Mouse (Mus musculus): ENCODE data around the gene Lin7c. TPM values are rescaled to one million over a fixed set of nuclear protein-coding genes. Genes with fewer than 3 reads are reported as not detected.
A peak's percentile ranks its signal among the peaks of the same experiment; 100 is the strongest.

Gene Lin7c
- polyA plus RNA-seq, 1 experiment from 2014 or later = 80.7 TPM

GRCm38 (mm10) chr2:109929256-109929655 lies 38.6 kb downstream of the Lin7c start:
- no peak overlapping the region for H3K4me3 ChIP-seq (ENCODE audit: low read length)
- peaks cover 6% of the 10 kb centered on the region; the same call in 1 of the 2 replicates for H3K36me3 ChIP-seq (ENCODE audit: control insufficient read depth, insufficient read depth, low read length)
- ATAC-seq (ENCODE audit: low FRiP score, low TSS enrichment) = no peak
- H3K4me1 ChIP-seq (ENCODE audit: control insufficient read depth, insufficient read depth, low read length) = peaks cover 23% of the 10 kb centered on the region
- H3K9me3 ChIP-seq (ENCODE audit: control insufficient read depth, low read length) = no peaks in the 10 kb centered on the region
- WGBS = 78% methylated on average over 3 of the region's 3 CpGs
- H3K4me2 ChIP-seq (replicated peaks; ENCODE audit: low read depth, low read length) = no peak overlapping the region
- no peak overlapping the region for H3K9ac ChIP-seq (ENCODE audit: low read depth, low read length)
- H3K27ac ChIP-seq (ENCODE audit: low read depth, low read length) = no peak overlapping the region
- no peaks in the 10 kb centered on the region for H3K27me3 ChIP-seq (ENCODE audit: control insufficient read depth, insufficient read depth, low read length)

GRCm38 (mm10) chr2:109930366-109930765 lies 39.7 kb downstream of the Lin7c start:
- H3K4me1 ChIP-seq (ENCODE audit: control insufficient read depth, insufficient read depth, low read length) = peaks cover 26% of the 10 kb centered on the region
- H3K27me3 ChIP-seq (ENCODE audit: control insufficient read depth, insufficient read depth, low read length) = no peaks in the 10 kb centered on the region
- ATAC-seq (ENCODE audit: low FRiP score, low TSS enrichment) = no peak
- no peak overlapping the region for H3K4me2 ChIP-seq (replicated peaks; ENCODE audit: low read depth, low read length)
- no peak overlapping the region for H3K4me3 ChIP-seq (ENCODE audit: low read length)
- 94% methylated on average over 5 of the region's 5 CpGs for WGBS
- no peaks in the 10 kb centered on the region for H3K9me3 ChIP-seq (ENCODE audit: control insufficient read depth, low read length)
- no peak overlapping the region for H3K9ac ChIP-seq (ENCODE audit: low read depth, low read length)
- no peak overlapping the region for H3K27ac ChIP-seq (ENCODE audit: low read depth, low read length)
- H3K36me3 ChIP-seq (ENCODE audit: control insufficient read depth, insufficient read depth, low read length) = peaks cover 6% of the 10 kb centered on the region; the same call in 1 of the 2 replicates

GRCm38 (mm10) chr2:109930771-109931170 lies 40.1 kb downstream of the Lin7c start:
- WGBS = 93% methylated on average over 4 of the region's 4 CpGs
- ATAC-seq (ENCODE audit: low FRiP score, low TSS enrichment) = no peak
- Histone ChIP-seq H3K36me3 (ENCODE audit: control insufficient read depth, insufficient read depth, low read length) (peaks cover 3% of the 10 kb centered on the region; the same call in 1 of the 2 replicates), H3K4me1 (ENCODE audit: control insufficient read depth, insufficient read depth, low read length) (peaks cover 26% of the 10 kb centered on the region), H3K27me3 (ENCODE audit: control insufficient read depth, insufficient read depth, low read length) (no peaks in the 10 kb centered on the region), H3K4me3 (ENCODE audit: low read length) (no peak overlapping the region), H3K4me2 (replicated peaks; ENCODE audit: low read depth, low read length) (no peak overlapping the region), H3K9ac (ENCODE audit: low read depth, low read length) (no peak overlapping the region), H3K9me3 (ENCODE audit: control insufficient read depth, low read length) (no peaks in the 10 kb centered on the region), H3K27ac (ENCODE audit: low read depth, low read length) (no peak overlapping the region)

GRCm38 (mm10) chr2:109931978-109932780 lies 41.5 kb downstream of the Lin7c start:
- Histone ChIP-seq H3K4me2 (replicated peaks; ENCODE audit: low read depth, low read length) (peak overlapping the region; percentile 34), H3K27me3 (ENCODE audit: control insufficient read depth, insufficient read depth, low read length) (no peaks in the 10 kb centered on the region), H3K4me1 (ENCODE audit: control insufficient read depth, insufficient read depth, low read length) (peaks cover 34% of the 10 kb centered on the region), H3K9me3 (ENCODE audit: control insufficient read depth, low read length) (no peaks in the 10 kb centered on the region), H3K9ac (ENCODE audit: low read depth, low read length) (no peak overlapping the region; the same call in 1 of the 2 replicates), H3K27ac (ENCODE audit: low read depth, low read length) (peak overlapping the region; percentile 77), H3K4me3 (ENCODE audit: low read length) (peak overlapping the region; percentile 14), H3K36me3 (ENCODE audit: control insufficient read depth, insufficient read depth, low read length) (no peaks in the 10 kb centered on the region; the same call in 1 of the 2 replicates)
- peak; percentile 40; the same call in 1 of the 2 replicates for ATAC-seq (ENCODE audit: low FRiP score, low TSS enrichment)
- 9% methylated on average over 13 of the region's 13 CpGs for WGBS

GRCm38 (mm10) chr2:109933151-109933550 lies 42.5 kb downstream of the Lin7c start:
- 51% methylated on average over 3 of the region's 3 CpGs for WGBS
- no peak overlapping the region for H3K4me3 ChIP-seq (ENCODE audit: low read length)
- no peak for ATAC-seq (ENCODE audit: low FRiP score, low TSS enrichment)
- H3K4me2 ChIP-seq (replicated peaks; ENCODE audit: low read depth, low read length) = no peak overlapping the region
- H3K9ac ChIP-seq (ENCODE audit: low read depth, low read length) = no peak overlapping the region
- no peaks in the 10 kb centered on the region for H3K9me3 ChIP-seq (ENCODE audit: control insufficient read depth, low read length)
- H3K4me1 ChIP-seq (ENCODE audit: control insufficient read depth, insufficient read depth, low read length) = peaks cover 34% of the 10 kb centered on the region
- no peaks in the 10 kb centered on the region for H3K27me3 ChIP-seq (ENCODE audit: control insufficient read depth, insufficient read depth, low read length)
- no peaks in the 10 kb centered on the region; the same call in 1 of the 2 replicates for H3K36me3 ChIP-seq (ENCODE audit: control insufficient read depth, insufficient read depth, low read length)
- peak overlapping the region; percentile 49; the same call in 1 of the 2 replicates for H3K27ac ChIP-seq (ENCODE audit: low read depth, low read length)

- Histone ChIP-seq H3K4me1 (ENCODE audit: control insufficient read depth, insufficient read depth, low read length) (peaks cover 34% of the 10 kb centered on the region), H3K36me3 (ENCODE audit: control insufficient read depth, insufficient read depth, low read length) (no peaks in the 10 kb centered on the region; the same call in 1 of the 2 replicates), H3K9ac (ENCODE audit: low read depth, low read length) (no peak overlapping the region), H3K4me2 (replicated peaks; ENCODE audit: low read depth, low read length) (no peak overlapping the region), H3K27me3 (ENCODE audit: control insufficient read depth, insufficient read depth, low read length) (no peaks in the 10 kb centered on the region), H3K27ac (ENCODE audit: low read depth, low read length) (no peak overlapping the region), H3K4me3 (ENCODE audit: low read length) (no peak overlapping the region), H3K9me3 (ENCODE audit: control insufficient read depth, low read length) (no peaks in the 10 kb centered on the region)
- WGBS = 70% methylated on average over 4 of the region's 4 CpGs
- ATAC-seq (ENCODE audit: low FRiP score, low TSS enrichment) = no peak
Measured at GRCm38 (mm10) chr2:109934086-109934485, 43.4 kb downstream of the Lin7c start.

GRCm38 (mm10) chr2:109935194-109935593 lies 44.5 kb downstream of the Lin7c start:
- no peaks in the 10 kb centered on the region; the same call in 1 of the 2 replicates for H3K36me3 ChIP-seq (ENCODE audit: control insufficient read depth, insufficient read depth, low read length)
- no peak overlapping the region for H3K4me3 ChIP-seq (ENCODE audit: low read length)
- H3K4me1 ChIP-seq (ENCODE audit: control insufficient read depth, insufficient read depth, low read length) = peaks cover 32% of the 10 kb centered on the region
- no peak overlapping the region for H3K27ac ChIP-seq (ENCODE audit: low read depth, low read length)
- H3K27me3 ChIP-seq (ENCODE audit: control insufficient read depth, insufficient read depth, low read length) = no peaks in the 10 kb centered on the region
- no peak for ATAC-seq (ENCODE audit: low FRiP score, low TSS enrichment)
- no peak overlapping the region for H3K9ac ChIP-seq (ENCODE audit: low read depth, low read length)
- WGBS = 91% methylated on average over 3 of the region's 3 CpGs
- no peaks in the 10 kb centered on the region for H3K9me3 ChIP-seq (ENCODE audit: control insufficient read depth, low read length)
- no peak overlapping the region for H3K4me2 ChIP-seq (replicated peaks; ENCODE audit: low read depth, low read length)

- peaks cover 32% of the 10 kb centered on the region for H3K4me1 ChIP-seq (ENCODE audit: control insufficient read depth, insufficient read depth, low read length)
- no peaks in the 10 kb centered on the region; the same call in 1 of the 2 replicates for H3K36me3 ChIP-seq (ENCODE audit: control insufficient read depth, insufficient read depth, low read length)
- H3K27me3 ChIP-seq (ENCODE audit: control insufficient read depth, insufficient read depth, low read length) = no peaks in the 10 kb centered on the region
- H3K9me3 ChIP-seq (ENCODE audit: control insufficient read depth, low read length) = no peaks in the 10 kb centered on the region
- WGBS = 60% methylated on average over 11 of the region's 11 CpGs
- no peak overlapping the region for H3K4me2 ChIP-seq (replicated peaks; ENCODE audit: low read depth, low read length)
- ATAC-seq (ENCODE audit: low FRiP score, low TSS enrichment) = no peak
- no peak overlapping the region for H3K27ac ChIP-seq (ENCODE audit: low read depth, low read length)
- H3K4me3 ChIP-seq (ENCODE audit: low read length) = no peak overlapping the region
- H3K9ac ChIP-seq (ENCODE audit: low read depth, low read length) = no peak overlapping the region
Measured at GRCm38 (mm10) chr2:109935754-109936409, 45.2 kb downstream of the Lin7c start.

GRCm38 (mm10) chr2:109936410-109936755 lies 45.7 kb downstream of the Lin7c start:
- no peak overlapping the region for H3K4me2 ChIP-seq (replicated peaks; ENCODE audit: low read depth, low read length)
- WGBS = 30% methylated on average over 2 of the region's 2 CpGs
- no peak overlapping the region for H3K9ac ChIP-seq (ENCODE audit: low read depth, low read length)
- no peaks in the 10 kb centered on the region for H3K27me3 ChIP-seq (ENCODE audit: control insufficient read depth, insufficient read depth, low read length)
- H3K4me1 ChIP-seq (ENCODE audit: control insufficient read depth, insufficient read depth, low read length) = peaks cover 31% of the 10 kb centered on the region
- no peaks in the 10 kb centered on the region; the same call in 1 of the 2 replicates for H3K36me3 ChIP-seq (ENCODE audit: control insufficient read depth, insufficient read depth, low read length)
- no peaks in the 10 kb centered on the region for H3K9me3 ChIP-seq (ENCODE audit: control insufficient read depth, low read length)
- no peak overlapping the region for H3K27ac ChIP-seq (ENCODE audit: low read depth, low read length)
- H3K4me3 ChIP-seq (ENCODE audit: low read length) = no peak overlapping the region
- ATAC-seq (ENCODE audit: low FRiP score, low TSS enrichment) = no peak
